ENCODE assay signal across 10 mouse cellular contexts in genomic region chr6:94401061-94401591, GRCm38 (mm10).
DNase-seq lines count a peak whose midpoint lies in the region; ATAC-seq lines count a peak whose summit lies in the region.
"Had no signal": no experiment of that assay in that cellular context is flagged by ENCODE, and none has a peak within 500 bp of the region (broad histone marks: within the 10 kb centered on the region; RNA-seq: fewer than 3 reads in every experiment).

No protein-coding gene starts in this region.

- H3K4me2 ChIP-seq in midbrain, embryonic 16.5 days (ENCODE audit: low read length) = peak overlapping the region; percentile 59

- peaks cover 30% of the 10 kb centered on the region for H3K27me3 ChIP-seq in forebrain, embryonic 10.5 days (ENCODE audit: poor library complexity, severe bottlenecking)
- H3K27me3 ChIP-seq in midbrain, embryonic 16.5 days (ENCODE audit: control insufficient read depth, insufficient read depth, low read depth, low read length) = no peaks in the 10 kb centered on the region
- H3K27me3 ChIP-seq: Patski had no signal

- no peaks in the 10 kb centered on the region for H3K36me3 ChIP-seq in forebrain, embryonic 10.5 days (replicated peaks)
- no peaks in the 10 kb centered on the region for H3K36me3 ChIP-seq in midbrain, embryonic 16.5 days (ENCODE audit: control insufficient read depth, insufficient read depth, low read length)

- intact Hi-C loops in gastrocnemius, postnatal 14 days (cut with DNase I; ENCODE audit: low total_unique reads) = loop anchor here (2.0 kb wide), 1 partner anchor 322 kb away; no protein-coding TSS in a partner anchor

- peak overlapping the region; percentile 62; the same call in 1 of the 2 replicates for H3K27ac ChIP-seq in forebrain, embryonic 10.5 days
- H3K27ac ChIP-seq in midbrain, embryonic 16.5 days (ENCODE audit: low read length) = peak overlapping the region; percentile 30

- H3K9me3 ChIP-seq in forebrain, embryonic 10.5 days = no peaks in the 10 kb centered on the region
- no peaks in the 10 kb centered on the region for H3K9me3 ChIP-seq in midbrain, embryonic 16.5 days (replicated peaks; ENCODE audit: control insufficient read depth, low read length, poor library complexity, severe bottlenecking)

- peak; percentile 43 for DNase-seq in testis, postnatal 10 days (ENCODE audit: low spot score)
- DNase-seq in testis, postnatal 14 days (ENCODE audit: low spot score) = no peak
- peak; percentile 17 for DNase-seq in forebrain, embryonic 10.5 days (ENCODE audit: extremely low spot score, low spot score)
- peak; percentile 15 for DNase-seq in kidney, postnatal 14 days
- DNase-seq in gastrocnemius, postnatal 14 days = no peak
- no peak for DNase-seq in ovary, adult 18-20 months (ENCODE audit: low spot score)

- ATAC-seq in midbrain, embryonic 16.5 days = peak; percentile 83; the same call in 1 of the 2 replicates
- ATAC-seq in erythroblast, adult 5-6 weeks (replicated peaks; ENCODE audit: low FRiP score, poor library complexity, severe bottlenecking) = no peak

- peak overlapping the region; percentile 34 for H3K4me3 ChIP-seq in forebrain, embryonic 10.5 days
- H3K4me3 ChIP-seq in midbrain, embryonic 16.5 days (ENCODE audit: low read depth, low read length) = peak overlapping the region; percentile 21
- H3K4me3 ChIP-seq: myocyte had no signal

- WGBS in forebrain, embryonic 10.5 days = 28% methylated on average over 14 of the region's 14 CpGs
- WGBS in midbrain, embryonic 16.5 days = 8% methylated on average over 14 of the region's 14 CpGs

- H3K4me1 ChIP-seq in forebrain, embryonic 10.5 days = peaks cover 26% of the 10 kb centered on the region
- peaks cover 8% of the 10 kb centered on the region for H3K4me1 ChIP-seq in midbrain, embryonic 16.5 days (ENCODE audit: control insufficient read depth, insufficient read depth, low read length)

- peak overlapping the region; percentile 56; the same call in 1 of the 2 replicates for H3K9ac ChIP-seq in midbrain, embryonic 16.5 days (ENCODE audit: low read depth, low read length)

Comparison
In these comparisons a context has a peak if more than half of its experiments do, and no peak if none do; other contexts are left out.
1. DNase-seq: peak in testis, postnatal 10 days (single experiment), forebrain, embryonic 10.5 days (single experiment) and kidney, postnatal 14 days (single experiment); none in testis, postnatal 14 days (single experiment), gastrocnemius, postnatal 14 days (single experiment) and ovary, adult 18-20 months (single experiment).